Mouse (Mus musculus) MEL (cell line): ENCODE measurements around the gene Eef2k. TPM values are rescaled to one million over a fixed set of nuclear protein-coding genes. Genes with fewer than 3 reads are reported as not detected.

Experiments
- DNase-seq: peaks from one replicate; pipeline ENCODE4 v3.0.0; 2011; ENCODE audit warnings: low read depth, low spot score
- H3K27ac ChIP-seq: 2 replicates; pipeline ENCODE4 v1.5.1; 2012; ENCODE audit warnings: low read depth, mild to moderate bottlenecking, control low read depth, low read length, moderate library complexity; ENCODE audit not compliant: control insufficient read depth
- H3K27me3 ChIP-seq, 2 experiments: fragments of 150-350 bp in 1 of 2; sonication (generic) in 1 of 2; 2 replicates each; pipeline ENCODE4 v1.6.1; 2012; ENCODE audit warnings: low read length in 2 of 2, mild to moderate bottlenecking in 2 of 2, improper control_type of control experiment in 1 of 2, moderate library complexity in 1 of 2; ENCODE audit not compliant: insufficient read depth in 2 of 2, control insufficient read depth in 1 of 2
- H3K36me3 ChIP-seq, 2 experiments: 2 replicates each; pipeline ENCODE4 v1.6.1; 2012 to 2014; ENCODE audit warnings: low read length in 2 of 2, improper control_type of control experiment in 1 of 2, inconsistent platforms in 1 of 2, mild to moderate bottlenecking in 1 of 2; ENCODE audit not compliant: insufficient read depth in 2 of 2, control insufficient read depth in 1 of 2
- H3K4me1 ChIP-seq, 2 experiments: fragments of 150-350 bp in 1 of 2; sonication (generic) in 1 of 2; 2 replicates each; pipeline ENCODE4 v1.6.1; 2012; ENCODE audit warnings: low read length in 2 of 2, improper control_type of control experiment in 1 of 2, mild to moderate bottlenecking in 1 of 2; ENCODE audit not compliant: insufficient read depth in 2 of 2, control insufficient read depth in 1 of 2
- H3K4me3 ChIP-seq, 2 experiments: fragments of 150-350 bp in 1 of 2; sonication (generic) in 1 of 2; 2 replicates each; pipeline ENCODE4 v1.5.1; 2012; ENCODE audit warnings: low read depth in 2 of 2, low read length in 2 of 2, mild to moderate bottlenecking in 2 of 2, moderate library complexity in 2 of 2, control low read depth in 1 of 2, improper control_type of control experiment in 1 of 2; ENCODE audit not compliant: control insufficient read depth in 1 of 2, insufficient read depth in 1 of 2
- H3K79me2 ChIP-seq: 2 replicates; pipeline ENCODE4 v1.6.1; 2012; ENCODE audit warnings: mild to moderate bottlenecking, low read length, moderate library complexity; ENCODE audit not compliant: control insufficient read depth, poor library complexity, insufficient read depth
- H3K9ac ChIP-seq: 2 replicates; pipeline ENCODE4 v1.6.1; 2012; ENCODE audit warnings: low read depth, mild to moderate bottlenecking, control low read depth, low read length, moderate library complexity; ENCODE audit not compliant: control insufficient read depth, poor library complexity, severe bottlenecking
- H3K9me3 ChIP-seq: fragments of 150-350 bp; sonication (generic); replicated peaks from 2 replicates; pipeline ENCODE4 v1.6.1; 2012; ENCODE audit warnings: mild to moderate bottlenecking, low read length, improper control_type of control experiment, moderate library complexity; ENCODE audit not compliant: insufficient read depth
- BHLHE40 ChIP-seq: IDR thresholded peaks from 2 replicates; pipeline ENCODE4 v1.6.1; 2012; ENCODE audit warnings: low read depth, mild to moderate bottlenecking, inconsistent platforms, low read length, improper control_type of control experiment, borderline replicate concordance
- CHD1 ChIP-seq: IDR thresholded peaks from 2 replicates; pipeline ENCODE4 v1.6.1; 2012; ENCODE audit warnings: low read depth, mild to moderate bottlenecking, inconsistent platforms, low read length, improper control_type of control experiment
- E2F4 ChIP-seq: IDR thresholded peaks from 2 replicates; pipeline ENCODE4 v1.6.1; 2011; ENCODE audit warnings: low read depth, low read length, improper control_type of control experiment, borderline replicate concordance
- ELF1 ChIP-seq: IDR thresholded peaks from 2 replicates; pipeline ENCODE4 v1.6.1; 2014; ENCODE audit warnings: low read depth, mild to moderate bottlenecking, inconsistent platforms, low read length, improper control_type of control experiment, moderate library complexity
- EP300 ChIP-seq, 2 experiments: IDR thresholded peaks; 2 replicates each; pipeline ENCODE4 v1.6.1; 2011; ENCODE audit warnings: improper control_type of control experiment in 2 of 2, low read length in 2 of 2, low read depth in 1 of 2, mild to moderate bottlenecking in 1 of 2
- ETS1 ChIP-seq: IDR thresholded peaks from 2 replicates; pipeline ENCODE4 v1.6.1; 2012; ENCODE audit warnings: low read depth, mild to moderate bottlenecking, inconsistent platforms, low read length, improper control_type of control experiment, moderate library complexity
- GABPA ChIP-seq: IDR thresholded peaks from 2 replicates; pipeline ENCODE4 v1.6.1; 2012; ENCODE audit warnings: low read depth, mild to moderate bottlenecking, inconsistent platforms, low read length, improper control_type of control experiment, moderate library complexity
- GATA1 ChIP-seq: IDR thresholded peaks from 2 replicates; pipeline ENCODE4 v1.6.1; 2011; ENCODE audit warnings: low read depth, low read length, improper control_type of control experiment
- HCFC1 ChIP-seq: IDR thresholded peaks from 2 replicates; pipeline ENCODE4 v1.6.1; 2012; ENCODE audit warnings: low read depth, mild to moderate bottlenecking, inconsistent platforms, low read length, improper control_type of control experiment, moderate library complexity
- MAFK ChIP-seq: IDR thresholded peaks from 2 replicates; pipeline ENCODE4 v1.6.1; 2011; ENCODE audit warnings: low read depth, mild to moderate bottlenecking, low read length, improper control_type of control experiment, borderline replicate concordance
- MAX ChIP-seq: IDR thresholded peaks from 2 replicates; pipeline ENCODE4 v1.6.1; 2011; ENCODE audit warnings: low read length, improper control_type of control experiment
- MEF2A ChIP-seq: IDR thresholded peaks from 2 replicates; pipeline ENCODE4 v1.6.1; 2014; ENCODE audit warnings: low read depth, mild to moderate bottlenecking, inconsistent platforms, low read length, improper control_type of control experiment; ENCODE audit not compliant: poor library complexity, insufficient replicate concordance, severe bottlenecking; ENCODE audit errors: extremely low read depth
- MXI1 ChIP-seq: IDR thresholded peaks from 2 replicates; pipeline ENCODE4 v1.6.1; 2011; ENCODE audit warnings: mild to moderate bottlenecking, low read depth, low read length, improper control_type of control experiment
- MYC ChIP-seq: IDR thresholded peaks from 2 replicates; pipeline ENCODE4 v1.6.1; 2011; ENCODE audit warnings: low read depth, mild to moderate bottlenecking, low read length, improper control_type of control experiment, moderate library complexity
- NELFE ChIP-seq: IDR thresholded peaks from 2 replicates; pipeline ENCODE4 v1.6.1; 2011; ENCODE audit warnings: low read depth, low read length, improper control_type of control experiment
- NRF1 ChIP-seq: IDR thresholded peaks from 2 replicates; pipeline ENCODE4 v1.6.1; 2014; ENCODE audit warnings: low read depth, mild to moderate bottlenecking, inconsistent platforms, low read length, improper control_type of control experiment, moderate library complexity; ENCODE audit not compliant: poor library complexity, insufficient read depth, severe bottlenecking
- SMC3 ChIP-seq: IDR thresholded peaks from 2 replicates; pipeline ENCODE4 v1.6.1; 2011; ENCODE audit warnings: low read depth, low read length, improper control_type of control experiment
- TAL1 ChIP-seq: IDR thresholded peaks from 2 replicates; pipeline ENCODE4 v1.6.1; 2012; ENCODE audit warnings: mild to moderate bottlenecking, inconsistent platforms, low read length, moderate library complexity, mixed read lengths
- TCF12 ChIP-seq: IDR thresholded peaks from 2 replicates; pipeline ENCODE4 v1.6.1; 2014; ENCODE audit warnings: low read depth, mild to moderate bottlenecking, inconsistent platforms, low read length, improper control_type of control experiment, moderate library complexity
- UBTF ChIP-seq: IDR thresholded peaks from 2 replicates; pipeline ENCODE4 v1.6.1; 2012; ENCODE audit warnings: low read depth, mild to moderate bottlenecking, inconsistent platforms, low read length, improper control_type of control experiment, moderate library complexity, borderline replicate concordance; ENCODE audit not compliant: insufficient read depth
- ZKSCAN1 ChIP-seq: IDR thresholded peaks from 2 replicates; pipeline ENCODE4 v1.6.1; 2012; ENCODE audit warnings: low read depth, mild to moderate bottlenecking, inconsistent platforms, low read length, improper control_type of control experiment, moderate library complexity
- ZNF384 ChIP-seq: IDR thresholded peaks from 2 replicates; pipeline ENCODE4 v1.6.1; 2012; ENCODE audit warnings: low read depth, mild to moderate bottlenecking, inconsistent platforms, low read length, improper control_type of control experiment
- polyA plus RNA-seq, 2 experiments: library from polyadenylated mRNA; stranded (reverse) in 1 of 2; unstranded in 1 of 2; fragments of >175 nt in 1 of 2; fragments of >200 nt in 1 of 2; gene quantifications; 2 replicates each; pipeline versions ENCODE4 v1.2.1 to v1.2.4; 2012; ENCODE audit warnings: low replicate concordance in 2 of 2, low read depth in 1 of 2; ENCODE audit not compliant: insufficient read length in 2 of 2, insufficient read depth in 1 of 2, missing spikeins in 1 of 2
- total RNA-seq: library from RNA; depleted of rRNA; stranded (reverse); fragments of 300-350 nt; gene quantifications from 2 replicates; pipeline ENCODE4 v1.2.3, GENCODE M21; 2012

Eef2k gene
- total and polyA plus RNA-seq, 3 experiments = 56.2 to 69.2 TPM; not detected in 1

GRCm38 (mm10) chr7:120918526-120918962, 75.9 kb downstream of the Eef2k start (continued):
- TF ChIP-seq UBTF (no peak), MEF2A (no peak), MXI1 (no peak), HCFC1 (no peak; the same call in 1 of the 2 replicates), NRF1 (no peak), MYC (0 out of 2 replicates have a peak, but pooled peaks have one; percentile 81), ZKSCAN1 (no peak), MAX (no peak), E2F4 (no peak), ETS1 (peak; percentile 80), ELF1 (peak; percentile 86), NELFE (no peak), BHLHE40 (no peak)

- no peak overlapping the region for H3K9ac ChIP-seq
- DNase-seq = no peak
- no peaks in the 10 kb centered on the region for H3K27me3 ChIP-seq
- H3K4me3 ChIP-seq = no peak overlapping the region
- H3K36me3 ChIP-seq = peaks cover 0 to 27% of the 10 kb centered on the region in 2 experiments; a peak in 3 of 4 replicates
- peaks cover 0 to 5% of the 10 kb centered on the region in 2 experiments; a peak in 1 of 4 replicates for H3K4me1 ChIP-seq
- H3K9me3 ChIP-seq = no peaks in the 10 kb centered on the region
- H3K27ac ChIP-seq = no peak overlapping the region
- TF ChIP-seq CHD1 (no peak), E2F4 (no peak), ZNF384 (no peak), BHLHE40 (no peak), SMC3 (no peak), MAX (no peak), NELFE (no peak), MAFK (no peak)
- no peaks in the 10 kb centered on the region for H3K79me2 ChIP-seq
Measured at GRCm38 (mm10) chr7:120933110-120933509, 90.5 kb downstream of the Eef2k start.

DNA sequence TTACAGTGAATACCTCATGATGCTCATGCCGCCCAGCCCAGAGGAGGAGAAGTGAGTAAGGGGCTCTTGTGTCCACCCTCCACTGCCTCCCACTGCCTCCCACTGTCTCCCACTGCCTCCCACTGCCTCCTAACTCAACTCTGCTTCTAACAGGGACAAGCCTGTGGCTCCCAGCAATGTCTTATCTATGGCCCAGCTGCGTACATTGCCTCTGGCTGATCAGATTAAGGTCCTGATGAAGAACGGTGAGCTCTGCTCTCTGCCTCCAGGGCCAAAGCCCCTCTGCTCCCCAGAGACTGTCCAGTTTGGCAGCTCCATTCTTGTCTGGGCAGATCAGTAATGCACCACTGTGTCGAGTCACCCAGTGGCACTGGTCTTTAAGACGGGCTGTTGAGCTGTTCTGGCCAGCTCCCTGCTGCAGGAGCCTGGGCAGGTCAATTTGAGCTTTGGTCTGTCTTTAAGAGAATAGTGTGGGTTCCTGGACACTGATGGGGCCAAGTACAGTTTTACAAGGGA, 91.1 kb downstream of the Eef2k start:
- H3K36me3 ChIP-seq = peaks cover 0 to 28% of the 10 kb centered on the region in 2 experiments; a peak in 3 of 4 replicates
- no peaks in the 10 kb centered on the region for H3K9me3 ChIP-seq
- no peak overlapping the region for H3K4me3 ChIP-seq
- TF ChIP-seq MAX = no peak
- TF ChIP-seq TAL1 = peak; percentile 22
- peak in 1 of 2 experiments; percentile 17; a peak in 1 of 4 replicates for TF ChIP-seq EP300 (IDR thresholded peaks at IDR 0.05; ENCODE audit: low read depth in 1 of 2, low read length in 2 of 2)
- TF ChIP-seq TCF12 = peak; percentile 60; the same call in 1 of the 2 replicates
- TF ChIP-seq GABPA = no peak
- TF ChIP-seq GATA1 = peak; percentile 53
- TF ChIP-seq SMC3 = no peak
- TF ChIP-seq ETS1 = 0 out of 2 replicates have a peak, but pooled peaks have one; percentile 29
- H3K79me2 ChIP-seq = no peaks in the 10 kb centered on the region
- no peak overlapping the region for H3K27ac ChIP-seq
- no peak for DNase-seq
- H3K27me3 ChIP-seq = no peaks in the 10 kb centered on the region
- peaks cover 0 to 5% of the 10 kb centered on the region in 2 experiments; a peak in 1 of 4 replicates for H3K4me1 ChIP-seq
- H3K9ac ChIP-seq = no peak overlapping the region
